Mouse (Mus musculus) bone marrow macrophage, adult 2 months (primary cell): ENCODE data around the gene Setd4.

Experiments used
- CTCF ChIP-seq: IDR thresholded peaks from 2 replicates; pipeline ENCODE4 v1.5.1; 2012; ENCODE audit warnings: low read depth, mild to moderate bottlenecking, low read length, moderate library complexity
- POLR2A ChIP-seq: IDR thresholded peaks from 2 replicates; pipeline ENCODE4 v1.6.1; 2012; ENCODE audit warnings: mild to moderate bottlenecking, low read depth, low read length, borderline replicate concordance

GRCm38 (mm10) chr16:93581125-93581524, 22.7 kb downstream of the Setd4 start:
- TF ChIP-seq CTCF (no peak), POLR2A (no peak)
